In genomic region chr3:36642736-36643135, GRCm38 (mm10) we compare ENCODE assay signal across 20 mouse cellular contexts. TPM values are rescaled to one million over a fixed set of nuclear protein-coding genes. Genes with fewer than 3 reads are reported as not detected.
DNase-seq lines count a peak whose midpoint lies in the region; ATAC-seq and TF ChIP-seq lines count a peak whose summit lies in the region.
"Had no signal": no experiment of that assay in that cellular context is flagged by ENCODE, and none has a peak within 500 bp of the region (broad histone marks: within the 10 kb centered on the region; RNA-seq: fewer than 3 reads in every experiment).

No protein-coding gene starts in this region.

- TF ChIP-seq POLR2A in cortical plate, adult 2 months (IDR thresholded peaks at IDR 0.05; ENCODE audit: extremely low read depth, insufficient read depth, low read length) = no peak

- H3K27me3 ChIP-seq in kidney, postnatal 0 days (ENCODE audit: insufficient read depth, low read length) = no peaks in the 10 kb centered on the region
- H3K27me3 ChIP-seq in lung, postnatal 0 days (replicated peaks; ENCODE audit: insufficient read depth, low read length) = no peaks in the 10 kb centered on the region
- H3K27me3 ChIP-seq: CH12.LX; embryonic facial prominence, embryonic 12.5 days; forebrain, embryonic 15.5 days; limb, embryonic 15.5 days had no signal

- no peak overlapping the region for H3K27ac ChIP-seq in kidney, postnatal 0 days
- H3K27ac ChIP-seq in cortical plate, adult 2 months (ENCODE audit: insufficient read depth, low read length) = 0 out of 2 replicates have a peak overlapping the region, but pooled peaks have one; percentile 12
- no peak overlapping the region for H3K27ac ChIP-seq in lung, postnatal 0 days (ENCODE audit: low read length)
- H3K27ac ChIP-seq: embryonic facial prominence, embryonic 12.5 days; forebrain, embryonic 15.5 days; limb, embryonic 15.5 days had no signal

- peak; percentile 32 for DNase-seq in kidney, postnatal 0 days (ENCODE audit: low spot score)
- no peak for DNase-seq in kidney, adult 9 months
- peak; percentile 59 to 73 for DNase-seq in left cerebral cortex, adult 18-20 months (ENCODE audit: low spot score in 2 of 2)
- DNase-seq in left cerebral cortex, postnatal 4 days = no peak
- DNase-seq in left cerebral cortex, postnatal 36 days (ENCODE audit: low spot score in 2 of 2) = peak; percentile 51 to 69
- DNase-seq in lung, postnatal 0 days (ENCODE audit: low spot score) = no peak
- no peak for DNase-seq in urinary bladder, postnatal 4 days (ENCODE audit: low spot score in 2 of 2)
- DNase-seq: adrenal gland, postnatal 10 days; cerebellum, adult 18-20 months; heart, adult 11 months; heart, postnatal 4 days; kidney, adult 11 months; liver, postnatal 0 days; thymus, postnatal 36 days had no signal

- no peak overlapping the region for H3K4me3 ChIP-seq in kidney, postnatal 0 days (replicated peaks; ENCODE audit: low read depth, low read length)
- H3K4me3 ChIP-seq in cortical plate, adult 2 months (ENCODE audit: insufficient read depth, low read length) = no peak overlapping the region
- no peak overlapping the region for H3K4me3 ChIP-seq in lung, postnatal 0 days (ENCODE audit: low read depth, low read length)
- H3K4me3 ChIP-seq: embryonic facial prominence, embryonic 12.5 days; forebrain, embryonic 15.5 days; limb, embryonic 15.5 days had no signal

- no peak for TF ChIP-seq EP300 in lung, postnatal 0 days (IDR thresholded peaks at IDR 0.05)

- ATAC-seq in kidney, postnatal 0 days (replicated peaks; ENCODE audit: low FRiP score, low read depth) = no peak
- no peak for ATAC-seq in lung, postnatal 0 days
- ATAC-seq: forebrain, embryonic 15.5 days; hindbrain, embryonic 16.5 days; liver, postnatal 0 days had no signal

- no peak overlapping the region for H3K4me2 ChIP-seq in kidney, postnatal 0 days (ENCODE audit: low read length)
- no peak overlapping the region for H3K4me2 ChIP-seq in lung, postnatal 0 days (replicated peaks; ENCODE audit: low read depth, low read length)
- H3K4me2 ChIP-seq: embryonic facial prominence, embryonic 12.5 days; forebrain, embryonic 15.5 days; limb, embryonic 15.5 days had no signal

- H3K4me1 ChIP-seq in kidney, postnatal 0 days (replicated peaks; ENCODE audit: insufficient read depth, low read length) = no peaks in the 10 kb centered on the region
- 0 out of 2 replicates have a peak, but pooled peaks cover 1% of the 10 kb centered on the region for H3K4me1 ChIP-seq in cortical plate, adult 2 months (ENCODE audit: control insufficient read depth, insufficient read depth, low read length)
- H3K4me1 ChIP-seq in lung, postnatal 0 days (ENCODE audit: insufficient read depth, low read depth, low read length) = no peaks in the 10 kb centered on the region
- H3K4me1 ChIP-seq: embryonic facial prominence, embryonic 12.5 days; forebrain, embryonic 15.5 days; limb, embryonic 15.5 days had no signal

- H3K9me3 ChIP-seq in kidney, postnatal 0 days (replicated peaks; ENCODE audit: low read length) = no peaks in the 10 kb centered on the region
- no peaks in the 10 kb centered on the region for H3K9me3 ChIP-seq in lung, postnatal 0 days (ENCODE audit: low read length)
- H3K9me3 ChIP-seq: embryonic facial prominence, embryonic 12.5 days; forebrain, embryonic 15.5 days; limb, embryonic 15.5 days had no signal

- H3K36me3 ChIP-seq in kidney, postnatal 0 days (ENCODE audit: insufficient read depth, low read length) = no peaks in the 10 kb centered on the region
- H3K36me3 ChIP-seq in lung, postnatal 0 days (ENCODE audit: insufficient read depth, low read length) = no peaks in the 10 kb centered on the region
- H3K36me3 ChIP-seq: embryonic facial prominence, embryonic 12.5 days; forebrain, embryonic 15.5 days; limb, embryonic 15.5 days had no signal

- intact Hi-C loops in left cerebral cortex, postnatal 4 days (cut with DNase I) = no loop called here
- intact Hi-C loops in left cerebral cortex, postnatal 36 days (cut with DNase I) = no loop called here

- WGBS in kidney, postnatal 0 days = 58% methylated on average over 13 of the region's 13 CpGs
- WGBS in lung, postnatal 0 days = 64% methylated on average over 13 of the region's 13 CpGs

- no peak for TF ChIP-seq CTCF in kidney, postnatal 0 days (IDR thresholded peaks at IDR 0.05; ENCODE audit: low read depth)
- TF ChIP-seq CTCF in cortical plate, adult 2 months (IDR thresholded peaks at IDR 0.05; ENCODE audit: extremely low read depth, insufficient read depth, low read length) = no peak
- TF ChIP-seq CTCF in lung, postnatal 0 days (IDR thresholded peaks at IDR 0.05) = no peak

- H3K9ac ChIP-seq in kidney, postnatal 0 days (ENCODE audit: low read depth, low read length) = no peak overlapping the region
- H3K9ac ChIP-seq in lung, postnatal 0 days (replicated peaks; ENCODE audit: low read depth) = no peak overlapping the region
- H3K9ac ChIP-seq: embryonic facial prominence, embryonic 12.5 days; forebrain, embryonic 15.5 days; limb, embryonic 15.5 days; liver, postnatal 0 days had no signal

RNA-seq across cellular contexts. Expression of gene Bbs7, which starts 29.5 kb away (rescaled TPM):
- 14.3 and 15.1 TPM in 2 replicates for polyA plus RNA-seq in kidney, postnatal 0 days (2015; fragmentation: Nextera tagmentation; extraction: Ambion mirVana)
- 10 to 100 TPM; 15.7 to 17.6 TPM for total RNA-seq in left cerebral cortex, adult 18-20 months (2021)
- 10 to 100 TPM; 15.3 to 18.3 TPM for total RNA-seq in left cerebral cortex, postnatal 4 days (2021)
- polyA plus RNA-seq in cortical plate, adult 2 months (2012; rRNA removed) = 16.4 and 16.8 TPM in 2 replicates
- 10 to 100 TPM; 12.8 to 16.6 TPM for total RNA-seq in left cerebral cortex, postnatal 36 days (2021)
- polyA plus RNA-seq in lung, postnatal 0 days (2015; fragmentation: Nextera tagmentation; extraction: Ambion mirVana) = 8.0 and 8.8 TPM in 2 replicates

RNA-seq across cellular contexts. Expression of gene Trpc3, which starts 47.2 kb away (rescaled TPM):
- 5.5 and 6.0 TPM in 2 replicates for polyA plus RNA-seq in kidney, postnatal 0 days (2015; fragmentation: Nextera tagmentation; extraction: Ambion mirVana)
- total RNA-seq in left cerebral cortex, adult 18-20 months (2021) = 10 to 100 TPM; 15.0 to 20.8 TPM
- 10 to 100 TPM; 14.9 to 15.6 TPM for total RNA-seq in left cerebral cortex, postnatal 4 days (2021)
- polyA plus RNA-seq in cortical plate, adult 2 months (2012; rRNA removed) = 15.9 and 17.2 TPM in 2 replicates
- 10 to 100 TPM; 17.8 to 19.9 TPM for total RNA-seq in left cerebral cortex, postnatal 36 days (2021)
- polyA plus RNA-seq in lung, postnatal 0 days (2015; fragmentation: Nextera tagmentation; extraction: Ambion mirVana) = 3.1 and 3.3 TPM in 2 replicates
- total RNA-seq: CH12.LX had no signal

Comparison
In these comparisons a context has a peak if more than half of its experiments do, and no peak if none do; other contexts are left out.
1. DNase-seq: peak in kidney, postnatal 0 days (single experiment), left cerebral cortex, adult 18-20 months (2 of 2) and left cerebral cortex, postnatal 36 days (2 of 2); none in kidney, adult 9 months (single experiment), left cerebral cortex, postnatal 4 days (single experiment), lung, postnatal 0 days (single experiment) and urinary bladder, postnatal 4 days (0 of 2).